Mouse (Mus musculus) stomach, postnatal 0 days (tissue): ENCODE measurements around the gene Ddr1.

Experiments used
- CTCF ChIP-seq: IDR thresholded peaks from 2 replicates; pipeline ENCODE4 v1.5.1; 2016; ENCODE audit warnings: antibody characterized with exemption, low read depth, mild to moderate bottlenecking, moderate library complexity
- EP300 ChIP-seq: optimal IDR thresholded peaks from 2 replicates; pipeline ENCODE3; 2016; ENCODE audit warnings: antibody characterized with exemption

GRCm38 (mm10) chr17:35672527-35672926 is 31.9 kb downstream of the Ddr1 start:
- TF ChIP-seq CTCF (no peak), EP300 (no peak)
